Mouse (Mus musculus) hindbrain, embryonic 13.5 days (tissue): ENCODE measurements around the gene Mcm2. TPM values are rescaled to one million over a fixed set of nuclear protein-coding genes. Genes with fewer than 3 reads are reported as not detected.

Experiments
- ATAC-seq: fragments of 200-750 bp; cut with Nextera tagmentation; 2 replicates; pipeline ENCODE4 v1.8.0; 2017; ENCODE audit warnings: moderate TSS enrichment; ENCODE audit not compliant: low FRiP score
- H3K27ac ChIP-seq: fragments of 300-500 bp; sonication (generic); 2 replicates; pipeline ENCODE4 v1.5.1; 2015; ENCODE audit warnings: inconsistent platforms, mild to moderate bottlenecking, moderate library complexity
- H3K27me3 ChIP-seq: fragments of 300-500 bp; sonication (generic); 2 replicates; pipeline ENCODE4 v1.6.1; 2015; ENCODE audit warnings: mild to moderate bottlenecking, inconsistent platforms
- H3K36me3 ChIP-seq: fragments of 300-500 bp; sonication (generic); 2 replicates; pipeline ENCODE4 v1.6.1; 2015; ENCODE audit warnings: mild to moderate bottlenecking, inconsistent platforms
- H3K4me1 ChIP-seq: fragments of 300-500 bp; sonication (generic); replicated peaks from 2 replicates; pipeline ENCODE4 v1.6.1; 2015; ENCODE audit warnings: inconsistent platforms
- H3K4me2 ChIP-seq: fragments of 300-500 bp; sonication (generic); 2 replicates; pipeline ENCODE4 v1.6.1; 2015; ENCODE audit warnings: inconsistent platforms, mild to moderate bottlenecking, moderate library complexity
- H3K4me3 ChIP-seq: fragments of 300-500 bp; sonication (generic); 2 replicates; pipeline ENCODE4 v1.5.1; 2015; ENCODE audit warnings: mild to moderate bottlenecking, inconsistent platforms
- H3K9ac ChIP-seq: fragments of 300-500 bp; sonication (generic); 2 replicates; pipeline ENCODE4 v1.6.1; 2015; ENCODE audit warnings: mild to moderate bottlenecking, inconsistent platforms
- H3K9me3 ChIP-seq: fragments of 300-500 bp; sonication (generic); 2 replicates; pipeline ENCODE4 v1.6.1; 2016; ENCODE audit warnings: inconsistent platforms
- WGBS: fragments of 180-500 bp; shearing (Covaris S2); methylation state at CpG from one replicate; pipeline ENCODE4 v1.1.7; 2015; 5-methylcytosine and 5-hydroxymethylcytosine counted together
- polyA plus RNA-seq: library from polyadenylated mRNA; unstranded; fragments of >200 nt; fragmentation: Nextera tagmentation; extraction: Ambion mirVana; gene quantifications from 2 replicates; pipeline ENCODE4 v1.2.1, GENCODE M21; 2015

Mcm2 gene
- polyA plus RNA-seq, 1 experiment from 2014 or later, result 43.7 TPM

- peaks cover 60% of the 10 kb centered on the region for H3K4me1 ChIP-seq
- H3K9me3 ChIP-seq, result no peaks in the 10 kb centered on the region
- WGBS, result 3% methylated on average over 5 of the region's 5 CpGs
- H3K27me3 ChIP-seq, result no peaks in the 10 kb centered on the region
- H3K36me3 ChIP-seq, result no peaks in the 10 kb centered on the region
- H3K4me2 ChIP-seq, result no peak overlapping the region
- H3K9ac ChIP-seq, result 0 out of 2 replicates have a peak overlapping the region, but pooled peaks have one; percentile 46
- peak overlapping the region; percentile 92 for H3K27ac ChIP-seq
- H3K4me3 ChIP-seq, result no peak overlapping the region
- 0 out of 2 replicates have a peak, but pooled peaks have one; percentile 25 for ATAC-seq
Measured at GRCm38 (mm10) chr6:88924502-88925275, 26.1 kb upstream of the Mcm2 start.

GRCm38 (mm10) chr6:88918802-88919201 is 20.2 kb upstream of the Mcm2 start:
- WGBS, result 83% methylated on average over 8 of the region's 8 CpGs
- no peaks in the 10 kb centered on the region for H3K9me3 ChIP-seq
- H3K36me3 ChIP-seq, result no peaks in the 10 kb centered on the region
- no peak overlapping the region; the same call in 1 of the 2 replicates for H3K27ac ChIP-seq
- H3K27me3 ChIP-seq, result no peaks in the 10 kb centered on the region
- peaks cover 3% of the 10 kb centered on the region for H3K4me1 ChIP-seq
- H3K4me2 ChIP-seq, result no peak overlapping the region
- H3K9ac ChIP-seq, result no peak overlapping the region
- ATAC-seq, result no peak
- H3K4me3 ChIP-seq, result no peak overlapping the region

GRCm38 (mm10) chr6:88916153-88916552 is 17.6 kb upstream of the Mcm2 start:
- 50% methylated on average over 1 of the region's 1 CpGs for WGBS
- Histone ChIP-seq H3K36me3 (peaks cover 19% of the 10 kb centered on the region), H3K9me3 (no peaks in the 10 kb centered on the region), H3K27me3 (no peaks in the 10 kb centered on the region), H3K9ac (no peak overlapping the region), H3K4me1 (no peaks in the 10 kb centered on the region), H3K27ac (no peak overlapping the region), H3K4me3 (no peak overlapping the region), H3K4me2 (no peak overlapping the region)
- no peak for ATAC-seq

- Histone ChIP-seq H3K9me3 (no peaks in the 10 kb centered on the region), H3K9ac (no peak overlapping the region), H3K27me3 (no peaks in the 10 kb centered on the region), H3K27ac (no peak overlapping the region), H3K4me2 (no peak overlapping the region), H3K4me3 (no peak overlapping the region), H3K36me3 (peaks cover 25% of the 10 kb centered on the region), H3K4me1 (no peaks in the 10 kb centered on the region)
- no peak for ATAC-seq
- 81% methylated on average over 4 of the region's 4 CpGs for WGBS
Measured at GRCm38 (mm10) chr6:88915510-88915909, 16.9 kb upstream of the Mcm2 start.

GRCm38 (mm10) chr6:88914799-88915198 is 16.2 kb upstream of the Mcm2 start:
- H3K36me3 ChIP-seq, result peaks cover 32% of the 10 kb centered on the region
- H3K9ac ChIP-seq, result no peak overlapping the region
- no peak overlapping the region for H3K4me2 ChIP-seq
- H3K4me1 ChIP-seq, result no peaks in the 10 kb centered on the region
- H3K9me3 ChIP-seq, result no peaks in the 10 kb centered on the region
- no peak overlapping the region for H3K27ac ChIP-seq
- H3K27me3 ChIP-seq, result no peaks in the 10 kb centered on the region
- ATAC-seq, result no peak
- WGBS, result 82% methylated on average over 5 of the region's 5 CpGs
- no peak overlapping the region for H3K4me3 ChIP-seq

- Histone ChIP-seq H3K4me1 (no peaks in the 10 kb centered on the region), H3K4me2 (no peak overlapping the region)
- ATAC-seq, result no peak
Measured at GRCm38 (mm10) chr6:88913440-88913839, 14.9 kb upstream of the Mcm2 start.

GRCm38 (mm10) chr6:88913022-88913421 is 14.4 kb upstream of the Mcm2 start:
- Histone ChIP-seq H3K27me3 (no peaks in the 10 kb centered on the region), H3K36me3 (peaks cover 41% of the 10 kb centered on the region), H3K4me3 (no peak overlapping the region), H3K9me3 (no peaks in the 10 kb centered on the region), H3K9ac (no peak overlapping the region), H3K4me2 (no peak overlapping the region), H3K27ac (no peak overlapping the region), H3K4me1 (no peaks in the 10 kb centered on the region)
- WGBS, result 84% methylated on average over 4 of the region's 4 CpGs
- ATAC-seq, result no peak

More at GRCm38 (mm10) chr6:88913440-88913839, 14.9 kb upstream of the Mcm2 start:
- Histone ChIP-seq H3K4me3 (no peak overlapping the region), H3K36me3 (peaks cover 41% of the 10 kb centered on the region), H3K27me3 (no peaks in the 10 kb centered on the region), H3K27ac (no peak overlapping the region), H3K9me3 (no peaks in the 10 kb centered on the region), H3K9ac (no peak overlapping the region)

- Histone ChIP-seq H3K27me3 (no peaks in the 10 kb centered on the region), H3K4me2 (no peak overlapping the region), H3K9me3 (no peaks in the 10 kb centered on the region), H3K27ac (no peak overlapping the region), H3K36me3 (peaks cover 41% of the 10 kb centered on the region), H3K4me3 (no peak overlapping the region), H3K4me1 (peaks cover 20% of the 10 kb centered on the region), H3K9ac (no peak overlapping the region)
- no peak for ATAC-seq
- 90% methylated on average over 6 of the region's 6 CpGs for WGBS
Measured at GRCm38 (mm10) chr6:88909151-88909550, 10.6 kb upstream of the Mcm2 start.

GRCm38 (mm10) chr6:88906369-88907108 is 8.0 kb upstream of the Mcm2 start:
- no peak for ATAC-seq
- Histone ChIP-seq H3K27ac (no peak overlapping the region), H3K9me3 (no peaks in the 10 kb centered on the region), H3K36me3 (peaks cover 26% of the 10 kb centered on the region), H3K4me1 (peaks cover 37% of the 10 kb centered on the region), H3K4me3 (no peak overlapping the region), H3K27me3 (no peaks in the 10 kb centered on the region), H3K4me2 (peak overlapping the region; percentile 18; the same call in 1 of the 2 replicates), H3K9ac (no peak overlapping the region)
- 21% methylated on average over 16 of the region's 16 CpGs for WGBS

GRCm38 (mm10) chr6:88905042-88905441 is 6.5 kb upstream of the Mcm2 start:
- H3K36me3 ChIP-seq, result peaks cover 11% of the 10 kb centered on the region
- H3K9ac ChIP-seq, result peak overlapping the region; percentile 49; the same call in 1 of the 2 replicates
- H3K9me3 ChIP-seq, result no peaks in the 10 kb centered on the region
- H3K4me2 ChIP-seq, result no peak overlapping the region
- WGBS, result 92% methylated on average over 7 of the region's 7 CpGs
- no peaks in the 10 kb centered on the region for H3K27me3 ChIP-seq
- H3K4me1 ChIP-seq, result peaks cover 43% of the 10 kb centered on the region
- no peak overlapping the region for H3K4me3 ChIP-seq
- no peak overlapping the region for H3K27ac ChIP-seq
- ATAC-seq, result no peak

- Histone ChIP-seq H3K4me1 (peaks cover 43% of the 10 kb centered on the region), H3K36me3 (peaks cover 6% of the 10 kb centered on the region), H3K9ac (peak overlapping the region; percentile 49; the same call in 1 of the 2 replicates), H3K4me2 (peak overlapping the region; percentile 96; the same call in 1 of the 2 replicates), H3K27me3 (no peaks in the 10 kb centered on the region), H3K9me3 (no peaks in the 10 kb centered on the region), H3K27ac (no peak overlapping the region), H3K4me3 (no peak overlapping the region)
- ATAC-seq, result no peak
- WGBS, result 92% methylated on average over 4 of the region's 4 CpGs
Measured at GRCm38 (mm10) chr6:88904456-88904974, 5.9 kb upstream of the Mcm2 start.

GRCm38 (mm10) chr6:88903708-88904107 is 5.1 kb upstream of the Mcm2 start:
- peak overlapping the region; percentile 96 for H3K4me2 ChIP-seq
- no peaks in the 10 kb centered on the region for H3K9me3 ChIP-seq
- WGBS, result 79% methylated on average over 5 of the region's 5 CpGs
- no peak overlapping the region for H3K27ac ChIP-seq
- H3K27me3 ChIP-seq, result no peaks in the 10 kb centered on the region
- peak overlapping the region; percentile 90; the same call in 1 of the 2 replicates for H3K9ac ChIP-seq
- H3K4me1 ChIP-seq, result peaks cover 48% of the 10 kb centered on the region
- H3K36me3 ChIP-seq, result no peaks in the 10 kb centered on the region; the same call in none of the 2 replicates
- ATAC-seq, result no peak
- H3K4me3 ChIP-seq, result peak overlapping the region; percentile 85; the same call in 1 of the 2 replicates
